Mouse (Mus musculus) embryonic facial prominence, embryonic 15.5 days (tissue): Measurements from ENCODE around the gene Olfr328. TPM values are rescaled to one million over a fixed set of nuclear protein-coding genes. Genes with fewer than 3 reads are reported as not detected.

Source experiments
- ATAC-seq: fragments of 200-750 bp; cut with Nextera tagmentation; 2 replicates; pipeline ENCODE4 v1.8.0; 2017; ENCODE audit warnings: low read depth, moderate TSS enrichment; ENCODE audit not compliant: insufficient number of reproducible peaks, low FRiP score, low TSS enrichment
- H3K27ac ChIP-seq: fragments of 300-500 bp; sonication (generic); replicated peaks from 2 replicates; pipeline ENCODE4 v1.5.1; 2015; ENCODE audit warnings: mild to moderate bottlenecking, inconsistent platforms
- H3K27me3 ChIP-seq: fragments of 300-500 bp; sonication (generic); 2 replicates; pipeline ENCODE4 v1.6.1; 2015; ENCODE audit warnings: inconsistent platforms
- H3K36me3 ChIP-seq: fragments of 300-500 bp; sonication (generic); 2 replicates; pipeline ENCODE4 v1.6.1; 2015; ENCODE audit warnings: mild to moderate bottlenecking, inconsistent platforms
- H3K4me1 ChIP-seq: fragments of 300-500 bp; sonication (generic); 2 replicates; pipeline ENCODE4 v1.6.1; 2015; ENCODE audit warnings: inconsistent platforms
- H3K4me2 ChIP-seq: fragments of 300-500 bp; sonication (generic); replicated peaks from 2 replicates; pipeline ENCODE4 v1.6.1; 2015; ENCODE audit warnings: mild to moderate bottlenecking, inconsistent platforms
- H3K4me3 ChIP-seq: fragments of 300-500 bp; sonication (generic); replicated peaks from 2 replicates; pipeline ENCODE4 v1.5.1; 2015; ENCODE audit warnings: mild to moderate bottlenecking, inconsistent platforms
- H3K9ac ChIP-seq: fragments of 300-500 bp; sonication (generic); 2 replicates; pipeline ENCODE4 v1.6.1; 2015; ENCODE audit warnings: inconsistent platforms
- H3K9me3 ChIP-seq: fragments of 300-500 bp; sonication (generic); replicated peaks from 2 replicates; pipeline ENCODE4 v1.6.1; 2016; ENCODE audit warnings: inconsistent platforms
- WGBS: fragments of 180-500 bp; shearing (Covaris S2); methylation state at CpG from one replicate; pipeline ENCODE4 v1.1.7; 2015; 5-methylcytosine and 5-hydroxymethylcytosine counted together
- polyA plus RNA-seq: library from polyadenylated mRNA; unstranded; fragments of >200 nt; fragmentation: Nextera tagmentation; extraction: Ambion mirVana; gene quantifications from 2 replicates; pipeline ENCODE4 v1.2.1, GENCODE M21; 2015

Olfr328 gene
- polyA plus RNA-seq = 0.08 TPM in 1 of 2 replicates, not detected in the other

GRCm38 (mm10) chr11:58555536-58555935 is at the start of gene Olfr328:
TSS of gene Olfr328 (minus strand) at chr11:58555636.
- WGBS = 65% methylated on average over 1 of the region's 1 CpGs
- no peaks in the 10 kb centered on the region for H3K4me1 ChIP-seq
- H3K9me3 ChIP-seq = no peaks in the 10 kb centered on the region
- ATAC-seq = no peak
- H3K9ac ChIP-seq = no peak within 1 kb of the TSS
- no peaks in the 10 kb centered on the region for H3K27me3 ChIP-seq
- no peak within 1 kb of the TSS for H3K27ac ChIP-seq
- no peak within 1 kb of the TSS for H3K4me3 ChIP-seq
- H3K36me3 ChIP-seq = no peaks in the 10 kb centered on the region
- no peak within 1 kb of the TSS for H3K4me2 ChIP-seq

- 85% methylated on average over 3 of the region's 3 CpGs for WGBS
- Histone ChIP-seq H3K4me3 (no peak overlapping the region), H3K9ac (no peak overlapping the region), H3K27me3 (no peaks in the 10 kb centered on the region), H3K36me3 (no peaks in the 10 kb centered on the region), H3K4me1 (no peaks in the 10 kb centered on the region), H3K27ac (no peak overlapping the region), H3K9me3 (no peaks in the 10 kb centered on the region), H3K4me2 (no peak overlapping the region)
- ATAC-seq = no peak
Observed at GRCm38 (mm10) chr11:58605228-58605627, 49.8 kb upstream of the Olfr328 start.

DNA sequence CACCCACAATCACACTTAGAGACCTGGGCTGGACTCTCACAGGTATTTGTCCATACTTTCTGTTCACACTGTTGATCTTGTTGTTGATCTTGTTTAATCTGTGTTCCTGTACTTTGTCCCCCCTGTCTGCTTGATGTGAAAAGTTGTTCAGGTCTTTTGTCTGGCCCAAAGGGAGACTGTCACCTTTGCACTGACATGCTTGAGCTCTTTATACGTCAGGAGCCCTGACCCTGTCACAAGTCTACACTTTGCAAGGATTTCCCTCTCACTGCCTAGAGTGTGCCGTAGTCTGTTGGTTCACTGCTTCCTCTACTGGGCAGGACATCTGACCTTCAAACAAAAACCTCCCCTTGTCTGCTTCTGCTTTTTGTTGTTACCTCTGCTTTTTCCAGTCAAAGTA is 49.3 kb upstream of the Olfr328 start:
- Histone ChIP-seq H3K4me2 (no peak overlapping the region), H3K9ac (no peak overlapping the region)

GRCm38 (mm10) chr11:58602800-58603560 is 47.5 kb upstream of the Olfr328 start:
- no peak overlapping the region for H3K4me3 ChIP-seq
- no peaks in the 10 kb centered on the region for H3K4me1 ChIP-seq
- no peak overlapping the region for H3K9ac ChIP-seq
- no peak for ATAC-seq
- no peaks in the 10 kb centered on the region for H3K27me3 ChIP-seq
- no peak overlapping the region for H3K27ac ChIP-seq
- no peaks in the 10 kb centered on the region for H3K9me3 ChIP-seq
- no peaks in the 10 kb centered on the region for H3K36me3 ChIP-seq
- 65% methylated on average over 6 of the region's 6 CpGs for WGBS
- no peak overlapping the region for H3K4me2 ChIP-seq

More for the DNA sequence above, 49.3 kb upstream of the Olfr328 start:
- H3K27me3 ChIP-seq = no peaks in the 10 kb centered on the region
- H3K9me3 ChIP-seq = no peaks in the 10 kb centered on the region
- no peak overlapping the region for H3K27ac ChIP-seq
- H3K4me1 ChIP-seq = no peaks in the 10 kb centered on the region
- 60% methylated on average over 2 of the region's 2 CpGs for WGBS
- no peaks in the 10 kb centered on the region for H3K36me3 ChIP-seq
- ATAC-seq = no peak
- no peak overlapping the region for H3K4me3 ChIP-seq

GRCm38 (mm10) chr11:58602062-58602461 is 46.6 kb upstream of the Olfr328 start:
- Histone ChIP-seq H3K9me3 (no peaks in the 10 kb centered on the region), H3K27ac (no peak overlapping the region), H3K36me3 (no peaks in the 10 kb centered on the region), H3K4me1 (no peaks in the 10 kb centered on the region), H3K4me3 (no peak overlapping the region), H3K4me2 (no peak overlapping the region), H3K27me3 (no peaks in the 10 kb centered on the region), H3K9ac (no peak overlapping the region)
- ATAC-seq = no peak

- no peaks in the 10 kb centered on the region for H3K4me1 ChIP-seq
- H3K27ac ChIP-seq = no peak overlapping the region
- no peak overlapping the region for H3K9ac ChIP-seq
- 88% methylated on average over 13 of the region's 13 CpGs for WGBS
- no peak overlapping the region for H3K4me2 ChIP-seq
- H3K36me3 ChIP-seq = no peaks in the 10 kb centered on the region
- no peaks in the 10 kb centered on the region for H3K27me3 ChIP-seq
- no peak for ATAC-seq
- H3K9me3 ChIP-seq = no peaks in the 10 kb centered on the region
- H3K4me3 ChIP-seq = no peak overlapping the region
Observed at GRCm38 (mm10) chr11:58597837-58598236, 42.4 kb upstream of the Olfr328 start.

- no peaks in the 10 kb centered on the region for H3K27me3 ChIP-seq
- no peak within 1 kb of the TSS for H3K4me3 ChIP-seq
- no peak within 1 kb of the TSS for H3K27ac ChIP-seq
- no peaks in the 10 kb centered on the region for H3K4me1 ChIP-seq
- H3K36me3 ChIP-seq = no peaks in the 10 kb centered on the region
- H3K9me3 ChIP-seq = no peaks in the 10 kb centered on the region
- no peak for ATAC-seq
- 58% methylated on average over 6 of the region's 6 CpGs for WGBS
- H3K4me2 ChIP-seq = no peak within 1 kb of the TSS
- H3K9ac ChIP-seq = no peak within 1 kb of the TSS
Observed at GRCm38 (mm10) chr11:58594814-58595213, 39.4 kb upstream of the Olfr328 start, which contains the start of gene Olfr324. TSS of gene Olfr324 (plus strand) at chr11:58595114.

DNA sequence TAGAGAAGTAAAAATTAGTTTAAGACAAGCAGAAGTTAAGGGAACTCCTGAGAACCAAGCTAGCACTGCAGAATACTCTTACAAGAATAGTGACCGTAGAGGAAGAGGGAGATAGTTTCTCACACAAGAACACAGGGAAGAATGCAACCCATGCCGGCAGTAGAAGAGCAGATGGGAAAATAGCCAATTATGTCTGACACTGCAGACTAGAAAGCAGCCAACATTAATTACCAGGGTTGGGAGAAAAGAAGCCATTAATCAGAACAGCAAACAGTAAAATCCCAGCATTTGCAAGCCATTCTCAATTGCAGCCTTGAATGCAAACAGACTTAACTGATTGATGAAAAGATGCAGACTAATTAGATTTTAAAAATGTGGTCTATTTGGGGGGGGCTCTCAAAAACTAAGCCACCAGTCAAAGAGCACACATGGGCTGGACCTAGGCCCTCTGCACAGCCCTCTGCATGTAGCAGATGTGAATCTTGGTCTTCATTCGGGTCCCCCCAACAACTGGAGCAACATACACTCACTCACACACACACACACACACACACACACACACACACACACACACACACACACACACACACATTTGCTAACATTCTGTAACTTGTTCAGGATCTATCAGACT is 33.3 kb upstream of the Olfr328 start:
- H3K4me2 ChIP-seq = no peak overlapping the region
- ATAC-seq = no peak
- no peak overlapping the region for H3K4me3 ChIP-seq
- H3K9ac ChIP-seq = no peak overlapping the region
- no peaks in the 10 kb centered on the region for H3K27me3 ChIP-seq
- 39% methylated on average over 3 of the region's 3 CpGs for WGBS
- no peaks in the 10 kb centered on the region for H3K9me3 ChIP-seq
- H3K4me1 ChIP-seq = no peaks in the 10 kb centered on the region
- H3K27ac ChIP-seq = no peak overlapping the region
- H3K36me3 ChIP-seq = no peaks in the 10 kb centered on the region

DNA sequence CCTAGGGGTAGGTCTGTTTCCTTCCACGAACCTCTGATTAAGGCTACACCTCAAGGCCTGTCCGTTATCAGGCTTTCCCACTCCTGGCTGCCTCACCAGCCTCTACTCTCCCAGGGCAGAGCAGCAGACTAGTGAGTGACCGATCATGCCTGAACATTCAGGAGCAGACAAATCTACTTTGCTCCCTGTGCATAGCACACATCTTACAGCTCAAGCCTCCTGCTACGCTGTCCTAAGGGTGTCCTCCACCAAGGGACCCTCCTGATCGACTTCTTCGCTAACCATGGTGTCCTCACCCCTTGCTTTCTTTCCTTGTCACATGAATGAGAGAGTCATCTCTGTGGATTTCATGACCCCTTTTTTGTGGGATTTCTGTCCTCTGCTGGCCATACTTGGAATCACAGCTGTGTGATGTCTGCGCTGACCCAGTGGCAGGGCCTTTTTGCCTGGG is 32.5 kb upstream of the Olfr328 start:
- Histone ChIP-seq H3K9ac (no peak overlapping the region), H3K36me3 (no peaks in the 10 kb centered on the region), H3K4me2 (no peak overlapping the region), H3K27me3 (no peaks in the 10 kb centered on the region), H3K9me3 (no peaks in the 10 kb centered on the region), H3K4me1 (no peaks in the 10 kb centered on the region), H3K27ac (no peak overlapping the region), H3K4me3 (no peak overlapping the region)
- 66% methylated on average over 7 of the region's 7 CpGs for WGBS
- ATAC-seq = no peak

DNA sequence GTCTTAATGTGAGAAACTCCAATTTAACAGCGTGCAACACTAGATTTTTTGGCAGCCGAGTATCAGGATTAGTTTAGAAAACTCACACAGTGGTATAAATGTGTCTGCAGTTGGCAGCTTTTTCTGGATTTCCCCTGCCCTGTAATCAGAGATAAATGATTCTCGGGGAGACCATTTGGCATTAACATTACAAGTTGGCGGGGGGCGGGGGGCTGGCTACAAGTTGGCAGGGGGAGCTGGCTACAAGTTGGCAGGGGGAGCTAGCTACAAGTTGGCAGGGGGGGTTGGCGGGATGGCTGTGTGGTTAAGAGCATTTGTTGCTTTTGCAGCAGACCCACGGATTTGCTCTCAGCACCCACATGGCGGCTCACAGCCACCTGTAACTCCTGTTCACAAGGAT is 23.2 kb upstream of the Olfr328 start:
- Histone ChIP-seq H3K27me3 (no peaks in the 10 kb centered on the region), H3K36me3 (no peaks in the 10 kb centered on the region)

DNA sequence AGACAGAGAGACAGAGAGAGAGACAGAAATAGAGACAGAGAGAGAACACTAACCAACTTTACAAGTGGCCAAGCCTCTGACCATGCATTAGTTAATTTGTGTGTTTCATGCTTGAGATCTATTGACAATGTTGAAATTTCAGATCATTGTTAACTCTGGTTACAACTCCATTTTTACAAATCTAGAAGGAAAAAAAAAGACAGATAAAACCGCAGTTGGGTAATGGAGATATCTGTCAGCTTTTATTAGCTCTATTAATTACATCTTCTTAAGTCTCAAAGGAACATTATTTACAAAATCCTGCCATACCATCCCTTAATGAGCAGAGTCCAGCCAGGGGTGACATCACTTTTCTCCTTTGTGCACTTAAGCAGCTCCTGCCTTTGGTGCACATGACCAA is 22.0 kb upstream of the Olfr328 start, which contains the start of gene Olfr325:
Gene Olfr325 (plus strand): TSS at position 301 of the 400 bp plus-strand sequence.
- no peaks in the 10 kb centered on the region for H3K27me3 ChIP-seq
- no peaks in the 10 kb centered on the region for H3K4me1 ChIP-seq
- no peak within 1 kb of the TSS for H3K9ac ChIP-seq
- 70% methylated on average over 1 of the region's 1 CpGs for WGBS
- no peak within 1 kb of the TSS for H3K27ac ChIP-seq
- no peaks in the 10 kb centered on the region for H3K36me3 ChIP-seq
- H3K4me2 ChIP-seq = no peak within 1 kb of the TSS
- no peaks in the 10 kb centered on the region for H3K9me3 ChIP-seq
- H3K4me3 ChIP-seq = no peak within 1 kb of the TSS
- ATAC-seq = no peak

More for the DNA sequence above, 23.2 kb upstream of the Olfr328 start:
- H3K4me2 ChIP-seq = no peak overlapping the region
- H3K9me3 ChIP-seq = no peaks in the 10 kb centered on the region
- no peak overlapping the region for H3K4me3 ChIP-seq
- no peaks in the 10 kb centered on the region for H3K4me1 ChIP-seq
- WGBS = 73% methylated on average over 8 of the region's 8 CpGs
- H3K27ac ChIP-seq = no peak overlapping the region
- no peak for ATAC-seq
- H3K9ac ChIP-seq = no peak overlapping the region
